Mouse (Mus musculus): Measurements from ENCODE around the gene Uqcc1. TPM values are rescaled to one million over a fixed set of nuclear protein-coding genes. Genes with fewer than 3 reads are reported as not detected.

Gene Uqcc1
- polyA plus RNA-seq, 1 experiment from 2014 or later = 116 TPM

GRCm38 (mm10) chr2:155945124-155945523 is 15.0 kb upstream of the Uqcc1 start, which contains the start of gene Gdf5:
Gdf5 (minus strand) TSS chr2:155945367.
- WGBS = 30% methylated on average over 13 of the region's 13 CpGs
- H3K27ac ChIP-seq (replicated peaks in 1 of 2; ENCODE audit: control insufficient read depth in 1 of 2, insufficient read depth in 1 of 2, low read depth in 2 of 2, low read length in 2 of 2) = no peak within 1 kb of the TSS
- H3K9ac ChIP-seq (ENCODE audit: low read length) = peak within 1 kb of the TSS; percentile 3; the same call in 1 of the 2 replicates

GRCm38 (mm10) chr2:155944685-155945084 is 14.6 kb upstream of the Uqcc1 start:
- Histone ChIP-seq H3K27ac (replicated peaks in 1 of 2; ENCODE audit: control insufficient read depth in 1 of 2, insufficient read depth in 1 of 2, low read depth in 2 of 2, low read length in 2 of 2) (no peak overlapping the region), H3K36me3 (ENCODE audit: control insufficient read depth, insufficient read depth, low read length) (no peaks in the 10 kb centered on the region), H3K4me3 (ENCODE audit: control insufficient read depth in 1 of 2, insufficient read depth in 1 of 2, low read depth in 1 of 2, low read length in 2 of 2) (no peak overlapping the region), H3K27me3 (ENCODE audit: control insufficient read depth, insufficient read depth, low read length) (peaks cover 13% of the 10 kb centered on the region), H3K4me2 (ENCODE audit: low read length) (peak overlapping the region; percentile 34; the same call in 1 of the 2 replicates), H3K9me3 (ENCODE audit: control insufficient read depth, low read length) (no peaks in the 10 kb centered on the region), H3K9ac (ENCODE audit: low read length) (peak overlapping the region; percentile 3; the same call in 1 of the 2 replicates), H3K4me1 (ENCODE audit: control insufficient read depth in 2 of 2, insufficient read depth in 2 of 2, low read length in 2 of 2) (peaks cover 2 to 7% of the 10 kb centered on the region in 2 experiments; a peak in 2 of 4 replicates)
- ATAC-seq (ENCODE audit: insufficient number of reproducible peaks, insufficient read depth, low FRiP score, low read depth) = no peak
- 75% methylated on average over 4 of the region's 4 CpGs for WGBS

More at GRCm38 (mm10) chr2:155945124-155945523, 15.0 kb upstream of the Uqcc1 start, which contains the start of gene Gdf5:
- peaks cover 17% of the 10 kb centered on the region for H3K27me3 ChIP-seq (ENCODE audit: control insufficient read depth, insufficient read depth, low read length)
- no peak within 1 kb of the TSS for H3K4me3 ChIP-seq (ENCODE audit: control insufficient read depth in 1 of 2, insufficient read depth in 1 of 2, low read depth in 1 of 2, low read length in 2 of 2)
- H3K4me2 ChIP-seq (ENCODE audit: low read length) = peak within 1 kb of the TSS; percentile 34
- peaks cover 2 to 7% of the 10 kb centered on the region in 2 experiments; a peak in 2 of 4 replicates for H3K4me1 ChIP-seq (ENCODE audit: control insufficient read depth in 2 of 2, insufficient read depth in 2 of 2, low read length in 2 of 2)
- ATAC-seq (ENCODE audit: insufficient number of reproducible peaks, insufficient read depth, low FRiP score, low read depth) = no peak
- H3K9me3 ChIP-seq (ENCODE audit: control insufficient read depth, low read length) = no peaks in the 10 kb centered on the region
- H3K36me3 ChIP-seq (ENCODE audit: control insufficient read depth, insufficient read depth, low read length) = no peaks in the 10 kb centered on the region

- 3% methylated on average over 8 of the region's 8 CpGs for WGBS
- Histone ChIP-seq H3K9me3 (ENCODE audit: control insufficient read depth, low read length) (no peaks in the 10 kb centered on the region), H3K27ac (replicated peaks in 1 of 2; ENCODE audit: control insufficient read depth in 1 of 2, insufficient read depth in 1 of 2, low read depth in 2 of 2, low read length in 2 of 2) (no peak overlapping the region), H3K27me3 (ENCODE audit: control insufficient read depth, insufficient read depth, low read length) (peaks cover 13% of the 10 kb centered on the region), H3K4me2 (ENCODE audit: low read length) (peak overlapping the region; percentile 42; the same call in 1 of the 2 replicates), H3K36me3 (ENCODE audit: control insufficient read depth, insufficient read depth, low read length) (no peaks in the 10 kb centered on the region), H3K4me1 (ENCODE audit: control insufficient read depth in 2 of 2, insufficient read depth in 2 of 2, low read length in 2 of 2) (peaks cover 2 to 7% of the 10 kb centered on the region in 2 experiments; a peak in 2 of 4 replicates), H3K4me3 (ENCODE audit: control insufficient read depth in 1 of 2, insufficient read depth in 1 of 2, low read depth in 1 of 2, low read length in 2 of 2) (peak overlapping the region in 1 of 2 experiments; percentile 6; a peak in 2 of 4 replicates), H3K9ac (ENCODE audit: low read length) (no peak overlapping the region)
- ATAC-seq (ENCODE audit: insufficient number of reproducible peaks, insufficient read depth, low FRiP score, low read depth) = no peak
These were observed 13.4 kb upstream of the Uqcc1 start for GRCm38 (mm10) chr2:155943463-155943862.

GRCm38 (mm10) chr2:155941697-155942442 is 11.8 kb upstream of the Uqcc1 start:
- peaks cover 12% of the 10 kb centered on the region for H3K27me3 ChIP-seq (ENCODE audit: control insufficient read depth, insufficient read depth, low read length)
- H3K9me3 ChIP-seq (ENCODE audit: control insufficient read depth, low read length) = no peaks in the 10 kb centered on the region
- H3K4me3 ChIP-seq (ENCODE audit: control insufficient read depth in 1 of 2, insufficient read depth in 1 of 2, low read depth in 1 of 2, low read length in 2 of 2) = no peak overlapping the region
- peaks cover 0 to 2% of the 10 kb centered on the region in 2 experiments; a peak in 1 of 4 replicates for H3K4me1 ChIP-seq (ENCODE audit: control insufficient read depth in 2 of 2, insufficient read depth in 2 of 2, low read length in 2 of 2)
- WGBS = 84% methylated on average over 40 of the region's 40 CpGs
- H3K9ac ChIP-seq (ENCODE audit: low read length) = no peak overlapping the region
- no peak overlapping the region for H3K27ac ChIP-seq (replicated peaks in 1 of 2; ENCODE audit: control insufficient read depth in 1 of 2, insufficient read depth in 1 of 2, low read depth in 2 of 2, low read length in 2 of 2)
- H3K36me3 ChIP-seq (ENCODE audit: control insufficient read depth, insufficient read depth, low read length) = no peaks in the 10 kb centered on the region
- no peak overlapping the region for H3K4me2 ChIP-seq (ENCODE audit: low read length)
- no peak for ATAC-seq (ENCODE audit: insufficient number of reproducible peaks, insufficient read depth, low FRiP score, low read depth)

- Histone ChIP-seq H3K4me3 (ENCODE audit: control insufficient read depth in 1 of 2, insufficient read depth in 1 of 2, low read depth in 1 of 2, low read length in 2 of 2) (no peak within 1 kb of the TSS), H3K4me2 (ENCODE audit: low read length) (no peak within 1 kb of the TSS)
- WGBS = 83% methylated on average over 3 of the region's 3 CpGs
These were observed 10.6 kb upstream of the Uqcc1 start, which contains the start of gene Gm15557 for GRCm38 (mm10) chr2:155940681-155941080. Gm15557 (plus strand) TSS chr2:155940728.

GRCm38 (mm10) chr2:155939897-155940529 is 9.9 kb upstream of the Uqcc1 start:
- 72% methylated on average over 7 of the region's 7 CpGs for WGBS
- ATAC-seq (ENCODE audit: insufficient number of reproducible peaks, insufficient read depth, low FRiP score, low read depth) = no peak
- Histone ChIP-seq H3K27me3 (ENCODE audit: control insufficient read depth, insufficient read depth, low read length) (peaks cover 6% of the 10 kb centered on the region; the same call in 1 of the 2 replicates), H3K4me3 (ENCODE audit: control insufficient read depth in 1 of 2, insufficient read depth in 1 of 2, low read depth in 1 of 2, low read length in 2 of 2) (no peak overlapping the region), H3K4me2 (ENCODE audit: low read length) (no peak overlapping the region), H3K36me3 (ENCODE audit: control insufficient read depth, insufficient read depth, low read length) (no peaks in the 10 kb centered on the region), H3K9ac (ENCODE audit: low read length) (no peak overlapping the region), H3K27ac (replicated peaks in 1 of 2; ENCODE audit: control insufficient read depth in 1 of 2, insufficient read depth in 1 of 2, low read depth in 2 of 2, low read length in 2 of 2) (no peak overlapping the region), H3K4me1 (ENCODE audit: control insufficient read depth in 2 of 2, insufficient read depth in 2 of 2, low read length in 2 of 2) (peaks cover 0 to 2% of the 10 kb centered on the region in 2 experiments; a peak in 1 of 4 replicates), H3K9me3 (ENCODE audit: control insufficient read depth, low read length) (no peaks in the 10 kb centered on the region)

More at GRCm38 (mm10) chr2:155940681-155941080, 10.6 kb upstream of the Uqcc1 start, which contains the start of gene Gm15557:
- Histone ChIP-seq H3K9ac (ENCODE audit: low read length) (no peak within 1 kb of the TSS), H3K36me3 (ENCODE audit: control insufficient read depth, insufficient read depth, low read length) (no peaks in the 10 kb centered on the region), H3K9me3 (ENCODE audit: control insufficient read depth, low read length) (no peaks in the 10 kb centered on the region), H3K27ac (replicated peaks in 1 of 2; ENCODE audit: control insufficient read depth in 1 of 2, insufficient read depth in 1 of 2, low read depth in 2 of 2, low read length in 2 of 2) (no peak within 1 kb of the TSS), H3K27me3 (ENCODE audit: control insufficient read depth, insufficient read depth, low read length) (peaks cover 6% of the 10 kb centered on the region; the same call in 1 of the 2 replicates), H3K4me1 (ENCODE audit: control insufficient read depth in 2 of 2, insufficient read depth in 2 of 2, low read length in 2 of 2) (peaks cover 0 to 2% of the 10 kb centered on the region in 2 experiments; a peak in 1 of 4 replicates)
- no peak for ATAC-seq (ENCODE audit: insufficient number of reproducible peaks, insufficient read depth, low FRiP score, low read depth)

- H3K9me3 ChIP-seq (ENCODE audit: control insufficient read depth, low read length) = no peaks in the 10 kb centered on the region
- ATAC-seq (ENCODE audit: insufficient number of reproducible peaks, insufficient read depth, low FRiP score, low read depth) = no peak
- peaks cover 6 to 10% of the 10 kb centered on the region in 2 experiments for H3K4me1 ChIP-seq (ENCODE audit: control insufficient read depth in 2 of 2, insufficient read depth in 2 of 2, low read length in 2 of 2)
- H3K9ac ChIP-seq (ENCODE audit: low read length) = peak overlapping the region; percentile 80
- peak overlapping the region; percentile 75 to 93; a peak in 3 of 4 replicates for H3K4me3 ChIP-seq (ENCODE audit: control insufficient read depth in 1 of 2, insufficient read depth in 1 of 2, low read depth in 1 of 2, low read length in 2 of 2)
- peaks cover 4% of the 10 kb centered on the region; the same call in 1 of the 2 replicates for H3K36me3 ChIP-seq (ENCODE audit: control insufficient read depth, insufficient read depth, low read length)
- H3K27ac ChIP-seq (replicated peaks in 1 of 2; ENCODE audit: control insufficient read depth in 1 of 2, insufficient read depth in 1 of 2, low read depth in 2 of 2, low read length in 2 of 2) = peak overlapping the region; percentile 8 to 85; a peak in 3 of 4 replicates
- no peaks in the 10 kb centered on the region for H3K27me3 ChIP-seq (ENCODE audit: control insufficient read depth, insufficient read depth, low read length)
- WGBS = 71% methylated on average over 7 of the region's 7 CpGs
- peak overlapping the region; percentile 69 for H3K4me2 ChIP-seq (ENCODE audit: low read length)
These were observed 1.3 kb downstream of the Uqcc1 start for GRCm38 (mm10) chr2:155928711-155929345.

All from heart, embryonic 14.5 days (tissue).